Mouse (Mus musculus) limb, embryonic 13.5 days (tissue): ENCODE measurements around the gene Kif3c. TPM values are rescaled to one million over a fixed set of nuclear protein-coding genes. Genes with fewer than 3 reads are reported as not detected.
A peak's percentile ranks its signal among the peaks of the same experiment; 100 is the strongest.
"Not testable (repeated sequence)": the region's sequence is repeated elsewhere in the genome, so short reads cannot be mapped to it uniquely, and the experiment has no call there.

Source experiments
- ATAC-seq: fragments of 200-750 bp; cut with Nextera tagmentation; 2 replicates; pipeline ENCODE4 v1.8.0; 2017; ENCODE audit warnings: low read depth, moderate number of reproducible peaks, moderate TSS enrichment; ENCODE audit not compliant: low FRiP score
- H3K27ac ChIP-seq: fragments of 300-500 bp; sonication (generic); 2 replicates; pipeline ENCODE4 v1.5.1; 2015; ENCODE audit warnings: inconsistent platforms, mild to moderate bottlenecking, moderate library complexity
- H3K27me3 ChIP-seq: fragments of 300-500 bp; sonication (generic); 2 replicates; pipeline ENCODE4 v1.6.1; 2015; ENCODE audit warnings: mild to moderate bottlenecking, inconsistent platforms
- H3K36me3 ChIP-seq: fragments of 300-500 bp; sonication (generic); 2 replicates; pipeline ENCODE4 v1.6.1; 2015; ENCODE audit warnings: inconsistent platforms, mild to moderate bottlenecking, moderate library complexity
- H3K4me1 ChIP-seq: fragments of 300-500 bp; sonication (generic); 2 replicates; pipeline ENCODE4 v1.6.1; 2015; ENCODE audit warnings: inconsistent platforms
- H3K4me2 ChIP-seq: fragments of 300-500 bp; sonication (generic); replicated peaks from 2 replicates; pipeline ENCODE4 v1.6.1; 2015; ENCODE audit warnings: inconsistent platforms, mild to moderate bottlenecking, moderate library complexity
- H3K4me3 ChIP-seq: fragments of 300-500 bp; sonication (generic); 2 replicates; pipeline ENCODE4 v1.5.1; 2015; ENCODE audit warnings: moderate library complexity, mild to moderate bottlenecking, inconsistent platforms
- H3K9ac ChIP-seq: fragments of 300-500 bp; sonication (generic); 2 replicates; pipeline ENCODE4 v1.6.1; 2015; ENCODE audit warnings: mild to moderate bottlenecking, inconsistent platforms
- H3K9me3 ChIP-seq: fragments of 300-500 bp; sonication (generic); 2 replicates; pipeline ENCODE4 v1.6.1; 2016; ENCODE audit warnings: inconsistent platforms
- WGBS: fragments of 180-500 bp; shearing (Covaris S2); methylation state at CpG from one replicate; pipeline ENCODE4 v1.1.7; 2015; 5-methylcytosine and 5-hydroxymethylcytosine counted together
- polyA plus RNA-seq: library from polyadenylated mRNA; unstranded; fragments of >200 nt; fragmentation: Nextera tagmentation; extraction: Ambion mirVana; gene quantifications from 2 replicates; pipeline ENCODE4 v1.2.1, GENCODE M21; 2015

The Kif3c gene
- polyA plus RNA-seq, 1 experiment from 2014 or later = 19.1 TPM

- no peak overlapping the region for H3K27ac ChIP-seq
- no peak overlapping the region for H3K9ac ChIP-seq
- no peak overlapping the region for H3K4me2 ChIP-seq
- H3K27me3 ChIP-seq = no peaks in the 10 kb centered on the region
- ATAC-seq = peak; percentile 66; the same call in 1 of the 2 replicates
- 34% methylated on average over 12 of the region's 12 CpGs for WGBS
- no peaks in the 10 kb centered on the region for H3K4me1 ChIP-seq
- H3K9me3 ChIP-seq = no peaks in the 10 kb centered on the region
- no peak overlapping the region for H3K4me3 ChIP-seq
- H3K36me3 ChIP-seq = peaks cover 69% of the 10 kb centered on the region
Observed at GRCm38 (mm10) chr12:3390577-3391262, 25.8 kb downstream of the Kif3c start.

GRCm38 (mm10) chr12:3391276-3391675 is 26.3 kb downstream of the Kif3c start:
- no peaks in the 10 kb centered on the region for H3K9me3 ChIP-seq
- no peaks in the 10 kb centered on the region for H3K4me1 ChIP-seq
- no peaks in the 10 kb centered on the region for H3K27me3 ChIP-seq
- H3K4me2 ChIP-seq = no peak overlapping the region
- WGBS = 67% methylated on average over 1 of the region's 1 CpGs
- H3K36me3 ChIP-seq = peaks cover 63% of the 10 kb centered on the region
- ATAC-seq = no peak
- no peak overlapping the region for H3K27ac ChIP-seq
- H3K4me3 ChIP-seq = no peak overlapping the region
- H3K9ac ChIP-seq = no peak overlapping the region

GRCm38 (mm10) chr12:3393140-3393539 is 28.2 kb downstream of the Kif3c start:
- H3K9ac ChIP-seq = no peak overlapping the region
- H3K9me3 ChIP-seq = no peaks in the 10 kb centered on the region
- no peak overlapping the region for H3K27ac ChIP-seq
- H3K36me3 ChIP-seq = peaks cover 59% of the 10 kb centered on the region
- H3K4me2 ChIP-seq = no peak overlapping the region
- WGBS = 82% methylated on average over 4 of the region's 4 CpGs
- no peak overlapping the region for H3K4me3 ChIP-seq
- no peaks in the 10 kb centered on the region for H3K27me3 ChIP-seq
- ATAC-seq = no peak
- no peaks in the 10 kb centered on the region for H3K4me1 ChIP-seq

GRCm38 (mm10) chr12:3396931-3397330 is 32.0 kb downstream of the Kif3c start:
- Histone ChIP-seq H3K4me3 (no peak overlapping the region), H3K36me3 (peaks cover 66% of the 10 kb centered on the region)
- WGBS = 89% methylated on average over 8 of the region's 8 CpGs

GRCm38 (mm10) chr12:3405662-3406061 is 40.7 kb downstream of the Kif3c start:
- H3K27ac ChIP-seq, H3K9me3 ChIP-seq, H3K27me3 ChIP-seq, H3K4me3 ChIP-seq, H3K4me2 ChIP-seq, H3K9ac ChIP-seq, H3K4me1 ChIP-seq, ATAC-seq: not testable (repeated sequence)
- H3K36me3 ChIP-seq = peaks cover 54% of the 10 kb centered on the region
- 97% methylated on average over 3 of the region's 3 CpGs for WGBS

More at GRCm38 (mm10) chr12:3396931-3397330, 32.0 kb downstream of the Kif3c start:
- Histone ChIP-seq H3K9me3 (no peaks in the 10 kb centered on the region), H3K4me1 (no peaks in the 10 kb centered on the region), H3K9ac (no peak overlapping the region), H3K27me3 (no peaks in the 10 kb centered on the region), H3K27ac (no peak overlapping the region), H3K4me2 (no peak overlapping the region)
- ATAC-seq = no peak

- H3K27me3 ChIP-seq = no peaks in the 10 kb centered on the region
- H3K4me1 ChIP-seq = no peaks in the 10 kb centered on the region
- no peak overlapping the region for H3K4me2 ChIP-seq
- H3K9ac ChIP-seq = no peak overlapping the region
- no peak overlapping the region for H3K4me3 ChIP-seq
- no peaks in the 10 kb centered on the region for H3K9me3 ChIP-seq
- peaks cover 46% of the 10 kb centered on the region for H3K36me3 ChIP-seq
- H3K27ac ChIP-seq = no peak overlapping the region
- WGBS = 88% methylated on average over 6 of the region's 6 CpGs
- ATAC-seq = no peak
Observed at GRCm38 (mm10) chr12:3406585-3406984, 41.7 kb downstream of the Kif3c start.

- 86% methylated on average over 4 of the region's 4 CpGs for whole genome bisulfite sequencing
- ATAC-seq = no peak
- no peaks in the 10 kb centered on the region for H3K4me1 ChIP-seq
- no peaks in the 10 kb centered on the region for H3K27me3 ChIP-seq
- no peak overlapping the region for H3K4me3 ChIP-seq
- H3K4me2 ChIP-seq = no peak overlapping the region
- H3K36me3 ChIP-seq = peaks cover 36% of the 10 kb centered on the region
- no peaks in the 10 kb centered on the region for H3K9me3 ChIP-seq
- no peak overlapping the region for H3K27ac ChIP-seq
- H3K9ac ChIP-seq = no peak overlapping the region
Observed at GRCm38 (mm10) chr12:3414956-3415355, 50.0 kb downstream of the Kif3c start.

GRCm38 (mm10) chr12:3418761-3419160 is 53.8 kb downstream of the Kif3c start:
- no peaks in the 10 kb centered on the region for H3K9me3 ChIP-seq
- no peak for ATAC-seq
- H3K4me1 ChIP-seq = no peaks in the 10 kb centered on the region
- no peak overlapping the region for H3K4me2 ChIP-seq
- WGBS = 86% methylated on average over 3 of the region's 3 CpGs
- no peaks in the 10 kb centered on the region for H3K27me3 ChIP-seq
- no peak overlapping the region for H3K9ac ChIP-seq
- no peak overlapping the region for H3K27ac ChIP-seq
- peaks cover 51% of the 10 kb centered on the region for H3K36me3 ChIP-seq
- no peak overlapping the region for H3K4me3 ChIP-seq

GRCm38 (mm10) chr12:3420519-3420918 is 55.6 kb downstream of the Kif3c start:
- no peaks in the 10 kb centered on the region for H3K9me3 ChIP-seq
- WGBS = 91% methylated on average over 2 of the region's 2 CpGs
- no peaks in the 10 kb centered on the region for H3K27me3 ChIP-seq
- no peak overlapping the region for H3K27ac ChIP-seq
- H3K9ac ChIP-seq = no peak overlapping the region
- peaks cover 14% of the 10 kb centered on the region for H3K4me1 ChIP-seq
- ATAC-seq = no peak
- H3K4me3 ChIP-seq = no peak overlapping the region
- H3K4me2 ChIP-seq = no peak overlapping the region
- peaks cover 45% of the 10 kb centered on the region for H3K36me3 ChIP-seq

- Histone ChIP-seq H3K27me3 (no peaks in the 10 kb centered on the region), H3K27ac (no peak overlapping the region), H3K9me3 (no peaks in the 10 kb centered on the region), H3K9ac (no peak overlapping the region), H3K4me3 (no peak overlapping the region), H3K4me1 (peaks cover 17% of the 10 kb centered on the region), H3K4me2 (no peak overlapping the region), H3K36me3 (peaks cover 28% of the 10 kb centered on the region)
- 94% methylated on average over 1 of the region's 1 CpGs for WGBS
- ATAC-seq = no peak
Observed at GRCm38 (mm10) chr12:3422786-3423185, 57.9 kb downstream of the Kif3c start.

- H3K9me3 ChIP-seq = no peaks in the 10 kb centered on the region
- H3K27ac ChIP-seq = no peak overlapping the region
- H3K36me3 ChIP-seq = peaks cover 27% of the 10 kb centered on the region
- no peak overlapping the region for H3K4me2 ChIP-seq
- WGBS = 88% methylated on average over 2 of the region's 2 CpGs
- no peaks in the 10 kb centered on the region for H3K27me3 ChIP-seq
- peaks cover 22% of the 10 kb centered on the region for H3K4me1 ChIP-seq
- ATAC-seq = no peak
- H3K4me3 ChIP-seq = no peak overlapping the region
- no peak overlapping the region for H3K9ac ChIP-seq
Observed at GRCm38 (mm10) chr12:3424179-3424578, 59.2 kb downstream of the Kif3c start.

GRCm38 (mm10) chr12:3425375-3426341 is 60.7 kb downstream of the Kif3c start:
- H3K9ac ChIP-seq = peak overlapping the region; percentile 54

More at GRCm38 (mm10) chr12:3425375-3426341, 60.7 kb downstream of the Kif3c start:
- Histone ChIP-seq H3K4me1 (peaks cover 22% of the 10 kb centered on the region), H3K9me3 (no peaks in the 10 kb centered on the region), H3K36me3 (peaks cover 20% of the 10 kb centered on the region), H3K4me3 (peak overlapping the region; percentile 98), H3K27me3 (no peaks in the 10 kb centered on the region), H3K4me2 (peak overlapping the region; percentile 66), H3K27ac (peak overlapping the region; percentile 96; the same call in 1 of the 2 replicates)
- 46% methylated on average over 15 of the region's 15 CpGs for WGBS
- ATAC-seq = peak; percentile 26; the same call in 1 of the 2 replicates
